Comparison of ENCODE assay signal across 8 mouse cellular contexts in the genomic region with DNA sequence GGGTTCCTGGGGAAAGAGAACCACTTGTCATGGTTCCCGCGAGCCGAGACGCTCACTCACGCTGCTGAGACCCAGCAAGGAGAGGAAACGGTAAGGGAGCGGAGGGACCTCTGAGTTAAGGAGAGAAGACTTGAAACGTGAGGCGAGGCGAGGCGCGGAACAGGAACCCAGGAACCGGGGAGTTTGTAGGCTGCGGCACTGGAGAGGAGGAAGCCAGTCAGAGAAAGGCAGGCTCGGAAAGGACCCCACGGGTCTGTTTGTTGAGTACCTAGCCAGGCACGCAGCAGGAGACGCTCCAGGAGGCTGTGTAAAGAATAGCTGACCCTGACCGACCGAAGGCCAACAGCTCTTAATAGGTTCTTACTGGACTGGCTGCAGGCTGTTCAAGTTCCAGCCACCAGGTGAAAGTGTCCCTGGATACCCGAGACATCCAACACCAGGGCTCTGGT. TPM values are rescaled to one million over a fixed set of nuclear protein-coding genes. Genes with fewer than 3 reads are reported as not detected.
DNase-seq lines count a peak whose midpoint lies in the region; ATAC-seq and TF ChIP-seq lines count a peak whose summit lies in the region.

No protein-coding gene starts in this region.

- H3K36me3 ChIP-seq in forebrain, embryonic 13.5 days (ENCODE audit: poor library complexity, severe bottlenecking): no peaks in the 10 kb centered on the region
- H3K36me3 ChIP-seq in forebrain, embryonic 16.5 days (ENCODE audit: control insufficient read depth, insufficient read depth): no peaks in the 10 kb centered on the region
- H3K36me3 ChIP-seq in hindbrain, postnatal 0 days (ENCODE audit: insufficient read depth, low read length): no peaks in the 10 kb centered on the region
- H3K36me3 ChIP-seq in liver, embryonic 14.5 days (replicated peaks; ENCODE audit: control insufficient read depth, insufficient read depth, low read depth): no peaks in the 10 kb centered on the region
- no peaks in the 10 kb centered on the region for H3K36me3 ChIP-seq in neural tube, embryonic 15.5 days

- H3K4me1 ChIP-seq in forebrain, embryonic 13.5 days: peaks cover 3% of the 10 kb centered on the region; the same call in 1 of the 2 replicates
- peaks cover 2% of the 10 kb centered on the region; the same call in 1 of the 2 replicates for H3K4me1 ChIP-seq in forebrain, embryonic 16.5 days (replicated peaks; ENCODE audit: control insufficient read depth, insufficient read depth, low read length)
- no peaks in the 10 kb centered on the region for H3K4me1 ChIP-seq in hindbrain, postnatal 0 days (ENCODE audit: insufficient read depth, low read length)
- H3K4me1 ChIP-seq in liver, embryonic 14.5 days (replicated peaks; ENCODE audit: control insufficient read depth in 2 of 2, insufficient read depth in 2 of 2, low read length in 1 of 2): no peaks in the 10 kb centered on the region
- peaks cover 8% of the 10 kb centered on the region; the same call in 1 of the 2 replicates for H3K4me1 ChIP-seq in neural tube, embryonic 15.5 days

- no peak for ATAC-seq in forebrain, embryonic 13.5 days
- ATAC-seq in forebrain, embryonic 16.5 days: no peak
- ATAC-seq in common myeloid progenitor, adult 5-6 weeks (replicated peaks; ENCODE audit: low read depth, poor library complexity, severe bottlenecking): peak; percentile 54
- ATAC-seq in hindbrain, postnatal 0 days: peak; percentile 22; the same call in 1 of the 2 replicates
- no peak for ATAC-seq in liver, embryonic 14.5 days (ENCODE audit: insufficient read depth)
- ATAC-seq in neural tube, embryonic 15.5 days (ENCODE audit: low FRiP score): no peak

- H3K27me3 ChIP-seq in forebrain, embryonic 13.5 days: peaks cover 18% of the 10 kb centered on the region
- H3K27me3 ChIP-seq in forebrain, embryonic 16.5 days (replicated peaks; ENCODE audit: control insufficient read depth, insufficient read depth, low read length): peaks cover 6% of the 10 kb centered on the region; the same call in 1 of the 2 replicates
- H3K27me3 ChIP-seq in hindbrain, postnatal 0 days (ENCODE audit: insufficient read depth, low read length): no peaks in the 10 kb centered on the region
- H3K27me3 ChIP-seq in liver, embryonic 14.5 days (ENCODE audit: control insufficient read depth, insufficient read depth, low read length): no peaks in the 10 kb centered on the region
- H3K27me3 ChIP-seq in neural tube, embryonic 15.5 days (replicated peaks): peaks cover 8% of the 10 kb centered on the region; the same call in 1 of the 2 replicates

- no peak for DNase-seq in hindbrain, postnatal 0 days (ENCODE audit: low spot score)
- DNase-seq in liver, embryonic 14.5 days (ENCODE audit: low read depth in 3 of 3, low spot score in 3 of 3): no peak
- no peak for DNase-seq in layer of hippocampus, adult 11-12 months (ENCODE audit: low spot score)
- DNase-seq in B cell, adult 2 months: no peak

- 3% methylated on average over 21 of the region's 21 CpGs for WGBS in forebrain, embryonic 13.5 days
- 7% methylated on average over 21 of the region's 21 CpGs for whole genome bisulfite sequencing in forebrain, embryonic 16.5 days
- 9% methylated on average over 21 of the region's 21 CpGs for WGBS in hindbrain, postnatal 0 days
- WGBS in liver, embryonic 14.5 days (ENCODE audit: insufficient replicate concordance): 2% methylated on average over 21 of the region's 21 CpGs
- 4% methylated on average over 21 of the region's 21 CpGs for WGBS in neural tube, embryonic 15.5 days

- H3K9me3 ChIP-seq in forebrain, embryonic 13.5 days (replicated peaks): 0 out of 2 replicates have a peak, but pooled peaks cover 4% of the 10 kb centered on the region
- H3K9me3 ChIP-seq in forebrain, embryonic 16.5 days (ENCODE audit: control insufficient read depth, low read length): no peaks in the 10 kb centered on the region
- no peaks in the 10 kb centered on the region for H3K9me3 ChIP-seq in hindbrain, postnatal 0 days (ENCODE audit: low read length)
- no peaks in the 10 kb centered on the region for H3K9me3 ChIP-seq in liver, embryonic 14.5 days (ENCODE audit: control insufficient read depth, low read length)
- no peaks in the 10 kb centered on the region for H3K9me3 ChIP-seq in neural tube, embryonic 15.5 days (replicated peaks)

- no peak overlapping the region for H3K9ac ChIP-seq in forebrain, embryonic 13.5 days
- no peak overlapping the region for H3K9ac ChIP-seq in forebrain, embryonic 16.5 days (replicated peaks; ENCODE audit: low read depth, low read length)
- no peak overlapping the region for H3K9ac ChIP-seq in hindbrain, postnatal 0 days (replicated peaks; ENCODE audit: low read length)
- H3K9ac ChIP-seq in liver, embryonic 14.5 days (replicated peaks): no peak overlapping the region
- 0 out of 2 replicates have a peak overlapping the region, but pooled peaks have one; percentile 18 for H3K9ac ChIP-seq in neural tube, embryonic 15.5 days (replicated peaks)

- peak overlapping the region; percentile 40 for H3K4me2 ChIP-seq in forebrain, embryonic 13.5 days
- no peak overlapping the region for H3K4me2 ChIP-seq in forebrain, embryonic 16.5 days (ENCODE audit: low read length)
- peak overlapping the region; percentile 16; the same call in 1 of the 2 replicates for H3K4me2 ChIP-seq in hindbrain, postnatal 0 days (ENCODE audit: low read depth, low read length)
- peak overlapping the region; percentile 11 for H3K4me2 ChIP-seq in liver, embryonic 14.5 days (ENCODE audit: low read depth)
- H3K4me2 ChIP-seq in neural tube, embryonic 15.5 days: peak overlapping the region; percentile 43

- no peak overlapping the region for H3K4me3 ChIP-seq in forebrain, embryonic 13.5 days
- no peak overlapping the region for H3K4me3 ChIP-seq in forebrain, embryonic 16.5 days (replicated peaks; ENCODE audit: low read length)
- H3K4me3 ChIP-seq in hindbrain, postnatal 0 days (ENCODE audit: low read length): no peak overlapping the region
- no peak overlapping the region for H3K4me3 ChIP-seq in liver, embryonic 14.5 days (ENCODE audit: insufficient read depth in 1 of 2, low read depth in 2 of 2, low read length in 2 of 2)
- no peak overlapping the region for H3K4me3 ChIP-seq in neural tube, embryonic 15.5 days (replicated peaks)

- no peak overlapping the region for H3K27ac ChIP-seq in forebrain, embryonic 13.5 days
- no peak overlapping the region for H3K27ac ChIP-seq in forebrain, embryonic 16.5 days (ENCODE audit: low read length)
- H3K27ac ChIP-seq in hindbrain, postnatal 0 days: no peak overlapping the region
- no peak overlapping the region for H3K27ac ChIP-seq in liver, embryonic 14.5 days
- no peak overlapping the region for H3K27ac ChIP-seq in neural tube, embryonic 15.5 days (replicated peaks)

- 0 out of 2 replicates have a peak, but pooled peaks have one; percentile 20 for TF ChIP-seq CTCF in hindbrain, postnatal 0 days (IDR thresholded peaks at IDR 0.05; ENCODE audit: low read depth)
- TF ChIP-seq CTCF in liver, embryonic 14.5 days (IDR thresholded peaks at IDR 0.05; ENCODE audit: low read depth): no peak

- TF ChIP-seq EP300 in liver, embryonic 14.5 days (IDR thresholded peaks at IDR 0.05; ENCODE audit: low read depth): no peak

RNA-seq across cellular contexts. Expression of a gene that starts 31.9 kb away (rescaled TPM):
- 0.31 and 0.82 TPM in 2 replicates for polyA plus RNA-seq in forebrain, embryonic 13.5 days (2015; fragmentation: Nextera tagmentation; extraction: Ambion mirVana)
- polyA plus RNA-seq in forebrain, embryonic 16.5 days (2015; fragmentation: Nextera tagmentation; extraction: Ambion mirVana): 0.34 and 0.44 TPM in 2 replicates
- total RNA-seq in common myeloid progenitor, adult 5-6 weeks (2017): not detected in 2 replicates
- total RNA-seq in hindbrain, postnatal 0 days (2014; rRNA removed): 1.9 and 3.3 TPM in 2 replicates
- 1.9 and 2.1 TPM in 2 replicates for polyA plus RNA-seq in hindbrain, postnatal 0 days (2015; fragmentation: Nextera tagmentation; extraction: Ambion mirVana)
- 0.01 and 0.07 TPM in 2 replicates for polyA plus RNA-seq in liver, embryonic 14.5 days (2012; rRNA removed)
- polyA plus RNA-seq in liver, embryonic 14.5 days (2014; fragmentation: Nextera tagmentation; extraction: Ambion mirVana): 0.10 and 0.21 TPM in 2 replicates
- 1.2 and 1.3 TPM in 2 replicates for polyA plus RNA-seq in neural tube, embryonic 15.5 days (2015; fragmentation: Nextera tagmentation; extraction: Ambion mirVana)

Comparison
In these comparisons a context has a peak if more than half of its experiments do, and no peak if none do; other contexts are left out.
1. ATAC-seq: peak in common myeloid progenitor, adult 5-6 weeks (single experiment) and hindbrain, postnatal 0 days (single experiment); none in forebrain, embryonic 13.5 days (single experiment), forebrain, embryonic 16.5 days (single experiment), liver, embryonic 14.5 days (single experiment) and neural tube, embryonic 15.5 days (single experiment).